Mouse (Mus musculus) intestine, embryonic 14.5 days (tissue): ENCODE results near the gene Pik3cb. TPM values are rescaled to one million over a fixed set of nuclear protein-coding genes. Genes with fewer than 3 reads are reported as not detected.

ENCODE experiments used
- ATAC-seq: fragments of 200-750 bp; cut with Nextera tagmentation; replicated peaks from 2 replicates; pipeline ENCODE4 v1.8.0; 2017; ENCODE audit warnings: low read depth, moderate number of reproducible peaks, moderate TSS enrichment, moderate library complexity; ENCODE audit not compliant: low FRiP score, low TSS enrichment
- DNase-seq: peaks from one replicate; pipeline ENCODE4 v3.0.0-alpha.2; 2018; ENCODE audit warnings: low spot score
- H3K27ac ChIP-seq: fragments of 300-500 bp; sonication (generic); 2 replicates; pipeline ENCODE4 v1.5.1; 2014; ENCODE audit warnings: low read depth, mild to moderate bottlenecking, control low read depth
- H3K27me3 ChIP-seq: fragments of 300-500 bp; sonication (generic); replicated peaks from 2 replicates; pipeline ENCODE4 v1.6.1; 2014; ENCODE audit warnings: low read length, control low read depth; ENCODE audit not compliant: control insufficient read depth, insufficient read depth
- H3K36me3 ChIP-seq: fragments of 300-500 bp; sonication (generic); 2 replicates; pipeline ENCODE4 v1.6.1; 2014; ENCODE audit warnings: low read length, control low read depth; ENCODE audit not compliant: control insufficient read depth, insufficient read depth
- H3K4me1 ChIP-seq: fragments of 300-500 bp; sonication (generic); replicated peaks from 2 replicates; pipeline ENCODE4 v1.6.1; 2014; ENCODE audit warnings: low read length, control low read depth, mixed read lengths; ENCODE audit not compliant: control insufficient read depth, insufficient read depth
- H3K4me2 ChIP-seq: fragments of 300-500 bp; sonication (generic); 2 replicates; pipeline ENCODE4 v1.6.1; 2014; ENCODE audit warnings: low read length
- H3K4me3 ChIP-seq: fragments of 300-500 bp; sonication (generic); 2 replicates; pipeline ENCODE4 v1.5.1; 2014; ENCODE audit warnings: low read depth, low read length, control low read depth, mixed read lengths
- H3K9ac ChIP-seq: fragments of 300-500 bp; sonication (generic); 2 replicates; pipeline ENCODE4 v1.6.1; 2014; ENCODE audit warnings: mild to moderate bottlenecking, low read length
- H3K9me3 ChIP-seq: fragments of 300-500 bp; sonication (generic); 2 replicates; pipeline ENCODE4 v1.6.1; 2016; ENCODE audit warnings: low read length, control low read depth; ENCODE audit not compliant: control insufficient read depth
- WGBS: fragments of 180-500 bp; shearing (Covaris S2); extraction: QIAGEN DNeasy Blood & Tissue Kit; methylation state at CpG from one replicate; pipeline ENCODE4 v1.1.7; 2014; 5-methylcytosine and 5-hydroxymethylcytosine counted together
- polyA plus RNA-seq: library from polyadenylated mRNA; unstranded; fragments of >200 nt; fragmentation: Nextera tagmentation; extraction: Ambion mirVana; gene quantifications from 2 replicates; pipeline ENCODE4 v1.2.1, GENCODE M21; 2014

Pik3cb gene
- polyA plus RNA-seq, 1 experiment from 2014 or later, result 0.88 TPM

DNA sequence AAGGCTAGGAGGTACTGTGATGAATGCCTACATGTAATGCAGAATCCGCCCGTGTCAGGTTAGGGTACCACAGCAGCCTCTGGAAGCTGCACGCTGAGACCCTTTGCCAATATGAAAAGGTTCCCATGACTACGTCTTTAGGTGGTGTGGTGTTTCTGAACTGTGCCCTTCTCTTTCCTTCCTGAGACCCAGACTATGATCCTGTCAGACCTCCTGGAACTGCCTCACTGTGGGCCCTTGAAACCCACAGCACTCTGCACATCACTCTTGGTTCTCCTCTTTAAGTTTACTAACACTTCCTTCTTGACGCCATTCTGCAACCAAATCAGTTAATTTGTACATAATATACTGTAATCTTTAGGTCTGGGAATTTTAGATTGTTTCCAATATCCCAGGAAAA lies 58.7 kb downstream of the Pik3cb start:
- no peaks in the 10 kb centered on the region for H3K9me3 ChIP-seq
- no peak overlapping the region for H3K4me2 ChIP-seq
- ATAC-seq, result no peak
- no peaks in the 10 kb centered on the region for H3K36me3 ChIP-seq
- H3K9ac ChIP-seq, result no peak overlapping the region
- H3K4me3 ChIP-seq, result no peak overlapping the region
- H3K27me3 ChIP-seq, result no peaks in the 10 kb centered on the region
- H3K4me1 ChIP-seq, result no peaks in the 10 kb centered on the region
- no peak for DNase-seq
- H3K27ac ChIP-seq, result no peak overlapping the region
- 88% methylated on average over 5 of the region's 5 CpGs for WGBS

DNA sequence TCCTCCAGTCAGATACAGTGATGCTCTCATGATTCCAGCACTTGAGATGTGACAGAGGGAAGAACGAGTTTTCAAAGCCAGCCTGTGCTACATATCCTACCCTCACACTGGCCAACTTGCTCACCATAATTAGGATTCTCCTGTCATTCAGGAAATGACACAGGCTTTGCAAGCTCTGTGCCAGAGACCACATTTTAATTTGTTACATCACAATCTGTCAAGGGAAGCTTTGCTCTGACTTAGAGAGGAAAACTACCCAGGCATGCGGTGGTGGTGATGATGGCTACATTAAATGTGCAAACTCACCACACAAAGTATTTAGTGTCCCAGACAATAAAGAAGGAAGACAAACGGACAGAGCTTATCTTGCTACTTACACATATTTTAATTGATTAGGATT lies 59.1 kb downstream of the Pik3cb start:
- H3K9ac ChIP-seq, result no peak overlapping the region
- no peaks in the 10 kb centered on the region for H3K36me3 ChIP-seq
- H3K9me3 ChIP-seq, result no peaks in the 10 kb centered on the region
- no peaks in the 10 kb centered on the region for H3K4me1 ChIP-seq
- no peak for DNase-seq
- no peak overlapping the region for H3K4me2 ChIP-seq
- WGBS, result 79% methylated on average over 3 of the region's 3 CpGs
- H3K4me3 ChIP-seq, result no peak overlapping the region
- H3K27me3 ChIP-seq, result no peaks in the 10 kb centered on the region
- ATAC-seq, result no peak
- no peak overlapping the region for H3K27ac ChIP-seq

DNA sequence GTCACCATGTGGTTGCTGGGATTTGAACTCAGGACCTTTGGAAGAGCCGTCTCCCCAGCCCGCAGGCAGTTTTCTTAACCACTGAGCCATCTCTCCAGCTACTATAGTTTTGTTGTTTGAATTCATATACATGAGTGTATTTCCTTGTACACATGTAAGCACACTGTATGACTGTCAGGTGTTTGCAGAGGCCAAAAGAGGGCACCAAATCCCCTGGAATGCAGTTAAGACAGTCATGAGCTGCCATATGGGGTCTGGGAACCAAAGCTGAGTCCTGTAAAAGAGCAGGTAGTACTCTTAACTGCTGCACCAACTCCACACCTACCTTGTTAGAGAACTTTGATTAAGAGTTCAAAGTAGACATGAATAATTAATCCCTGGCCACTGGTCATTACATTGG lies 59.8 kb downstream of the Pik3cb start:
- no peaks in the 10 kb centered on the region for H3K4me1 ChIP-seq
- DNase-seq (no peak), ATAC-seq (no peak)
- H3K27ac ChIP-seq, result no peak overlapping the region
- H3K27me3 ChIP-seq, result no peaks in the 10 kb centered on the region
- H3K9me3 ChIP-seq, result no peaks in the 10 kb centered on the region
- H3K36me3 ChIP-seq, result no peaks in the 10 kb centered on the region
- no peak overlapping the region for H3K4me3 ChIP-seq
- no peak overlapping the region for H3K4me2 ChIP-seq
- WGBS, result 89% methylated on average over 2 of the region's 2 CpGs
- H3K9ac ChIP-seq, result no peak overlapping the region

DNA sequence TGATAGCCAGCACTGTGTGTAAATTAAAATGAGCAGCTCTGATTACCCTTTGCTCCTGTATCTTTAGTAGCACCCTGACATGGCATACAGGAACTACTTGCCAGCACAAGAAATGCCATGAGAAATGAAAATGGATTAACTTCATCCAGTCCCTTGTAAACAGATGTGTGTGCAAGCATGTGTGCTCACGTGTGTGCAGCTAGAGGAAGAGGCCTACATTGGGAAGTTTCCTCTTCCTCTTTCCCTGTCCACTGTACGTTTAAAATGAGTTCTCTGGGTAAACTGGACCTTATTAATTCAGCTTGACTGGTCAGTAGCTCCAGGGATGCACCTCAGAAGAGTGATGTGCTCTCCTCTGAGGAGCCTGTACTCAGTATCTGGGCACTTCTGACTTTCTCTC lies 66.0 kb downstream of the Pik3cb start:
- Histone ChIP-seq H3K4me2 (no peak overlapping the region), H3K27me3 (no peaks in the 10 kb centered on the region), H3K9ac (no peak overlapping the region), H3K27ac (no peak overlapping the region), H3K36me3 (no peaks in the 10 kb centered on the region; the same call in 1 of the 2 replicates), H3K4me3 (no peak overlapping the region), H3K4me1 (no peaks in the 10 kb centered on the region), H3K9me3 (no peaks in the 10 kb centered on the region)
- ATAC-seq, result no peak
- WGBS, result 54% methylated on average over 2 of the region's 2 CpGs
- DNase-seq, result no peak

DNA sequence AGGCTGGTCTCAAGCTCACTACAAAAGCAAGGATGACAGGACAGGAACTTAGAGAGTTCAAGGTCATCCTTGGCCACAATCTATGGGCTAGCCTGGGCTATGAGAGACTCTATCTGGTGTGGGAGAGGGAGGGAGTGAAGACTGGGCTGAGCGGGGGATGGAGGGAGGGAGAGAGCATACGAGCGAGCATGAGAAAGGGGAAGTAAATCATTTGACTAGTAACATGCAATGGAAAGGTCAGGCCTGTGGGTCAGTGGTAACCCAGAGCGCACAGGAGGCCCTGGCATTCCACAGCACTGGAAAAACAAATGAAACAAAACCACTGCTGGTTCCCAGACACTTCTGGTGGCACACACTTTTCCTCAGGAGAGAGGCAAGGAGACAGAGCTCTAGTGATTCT lies 67.9 kb downstream of the Pik3cb start:
- DNase-seq (no peak), ATAC-seq (no peak)
- H3K27me3 ChIP-seq, result no peaks in the 10 kb centered on the region
- H3K4me2 ChIP-seq, result no peak overlapping the region
- WGBS, result 47% methylated on average over 4 of the region's 4 CpGs
- no peaks in the 10 kb centered on the region for H3K4me1 ChIP-seq
- no peak overlapping the region for H3K4me3 ChIP-seq
- H3K27ac ChIP-seq, result no peak overlapping the region
- no peaks in the 10 kb centered on the region for H3K9me3 ChIP-seq
- no peak overlapping the region for H3K9ac ChIP-seq
- H3K36me3 ChIP-seq, result no peaks in the 10 kb centered on the region; the same call in 1 of the 2 replicates

DNA sequence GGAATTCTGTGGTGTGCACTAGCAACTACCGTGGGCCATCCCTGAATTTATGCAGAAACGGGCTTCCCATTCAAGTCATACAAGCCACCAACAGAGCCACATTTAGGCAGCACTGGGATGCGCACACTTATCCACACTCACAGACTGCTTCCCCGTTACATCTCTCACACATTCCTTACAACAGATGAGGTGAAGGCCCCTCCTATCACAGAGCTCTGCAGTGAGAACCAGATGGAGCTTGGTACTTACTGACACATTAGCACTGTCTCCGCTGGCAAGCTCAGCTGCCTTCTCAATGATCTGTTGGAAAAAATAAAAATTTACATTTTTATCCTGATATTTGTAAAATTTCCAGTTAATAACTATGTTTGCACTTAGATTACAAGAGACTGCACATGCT lies 75.1 kb downstream of the Pik3cb start:
- DNase-seq, result no peak
- Histone ChIP-seq H3K9ac (no peak overlapping the region), H3K27ac (no peak overlapping the region), H3K4me1 (no peaks in the 10 kb centered on the region), H3K4me3 (no peak overlapping the region), H3K27me3 (no peaks in the 10 kb centered on the region), H3K4me2 (no peak overlapping the region), H3K9me3 (no peaks in the 10 kb centered on the region), H3K36me3 (no peaks in the 10 kb centered on the region; the same call in 1 of the 2 replicates)
- ATAC-seq, result no peak
- 81% methylated on average over 5 of the region's 5 CpGs for WGBS

DNA sequence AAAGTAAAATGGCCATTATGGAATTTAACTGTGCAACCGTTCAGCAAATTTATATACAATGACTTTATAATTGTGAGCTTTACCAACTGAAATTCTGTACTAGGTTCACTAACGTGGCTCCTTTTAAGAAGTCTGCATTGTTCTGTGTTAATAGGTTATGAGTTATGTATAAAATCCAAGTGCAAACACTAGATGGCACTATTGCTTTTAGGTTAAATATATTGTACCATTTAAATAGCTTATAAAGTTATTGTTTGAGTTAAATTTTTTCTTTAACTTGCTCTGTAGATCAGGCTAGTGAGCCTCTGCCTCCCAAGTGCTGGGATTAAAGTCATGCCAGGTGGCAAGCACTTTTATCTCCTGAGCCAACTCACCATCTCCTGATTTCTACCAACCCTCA lies 76.2 kb downstream of the Pik3cb start:
- Histone ChIP-seq H3K4me3 (no peak overlapping the region), H3K36me3 (no peaks in the 10 kb centered on the region), H3K9me3 (no peaks in the 10 kb centered on the region), H3K4me1 (no peaks in the 10 kb centered on the region), H3K27ac (no peak overlapping the region), H3K9ac (no peak overlapping the region), H3K4me2 (no peak overlapping the region), H3K27me3 (no peaks in the 10 kb centered on the region)
- no peak for DNase-seq
- ATAC-seq, result no peak
- 48% methylated on average over 2 of the region's 2 CpGs for WGBS

DNA sequence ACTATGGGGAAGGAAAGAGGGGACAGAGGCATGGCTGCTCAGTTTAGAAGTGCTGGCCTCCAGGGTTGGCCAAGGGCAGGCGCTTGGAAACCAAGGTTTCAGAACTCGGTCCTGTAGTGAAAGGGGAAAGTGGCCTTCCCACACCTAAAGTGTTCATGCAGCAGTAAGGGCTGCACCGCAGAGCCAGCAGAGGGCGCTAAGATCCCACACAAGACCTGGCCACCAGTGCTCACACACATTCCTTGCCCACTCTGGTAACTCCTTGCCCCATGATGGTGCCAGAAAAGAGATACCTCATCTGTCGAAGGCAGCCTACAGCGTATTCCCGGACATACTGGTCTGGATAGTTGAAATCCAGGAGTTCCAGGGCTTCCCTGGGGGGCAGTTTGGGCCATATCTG lies 77.9 kb downstream of the Pik3cb start:
- WGBS, result 41% methylated on average over 7 of the region's 7 CpGs
- Histone ChIP-seq H3K36me3 (no peaks in the 10 kb centered on the region), H3K4me1 (no peaks in the 10 kb centered on the region), H3K4me3 (no peak overlapping the region), H3K27ac (no peak overlapping the region), H3K4me2 (no peak overlapping the region), H3K9me3 (no peaks in the 10 kb centered on the region), H3K9ac (no peak overlapping the region), H3K27me3 (no peaks in the 10 kb centered on the region)
- peak; percentile 83 for DNase-seq
- 0 out of 2 replicates have a peak, but pooled peaks have one; percentile 47 for ATAC-seq

DNA sequence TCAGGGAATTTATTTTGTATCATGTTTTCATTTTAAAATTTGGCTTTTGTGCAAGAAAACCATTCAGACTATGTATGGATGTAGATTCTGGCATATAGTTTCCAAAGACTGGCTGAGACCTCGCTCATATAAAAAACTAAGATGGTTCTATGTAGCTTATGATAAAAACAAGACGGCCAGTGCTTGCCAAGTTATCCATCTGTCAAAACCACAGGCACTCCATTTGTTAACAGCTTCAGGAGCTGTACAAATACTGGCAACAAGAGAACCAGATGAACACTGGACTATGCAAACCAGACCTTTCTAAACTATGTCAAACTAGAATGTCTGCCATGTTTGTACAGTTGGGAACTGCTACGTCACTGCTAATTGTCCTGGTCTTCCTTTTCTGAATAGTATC lies 82.7 kb downstream of the Pik3cb start:
- Histone ChIP-seq H3K9me3 (no peaks in the 10 kb centered on the region), H3K9ac (no peak overlapping the region), H3K27ac (no peak overlapping the region), H3K4me3 (no peak overlapping the region), H3K27me3 (no peaks in the 10 kb centered on the region), H3K4me2 (no peak overlapping the region), H3K36me3 (no peaks in the 10 kb centered on the region), H3K4me1 (no peaks in the 10 kb centered on the region)
- no peak for DNase-seq
- 89% methylated on average over 3 of the region's 3 CpGs for WGBS
- ATAC-seq, result no peak
